Mouse (Mus musculus) adrenal gland (tissue): ENCODE data around the gene Ush1g.

Experiments
- intact Hi-C: fragments of 180-260 bp; cut with DNase I; formaldehyde crosslinking; loops from one replicate; pipeline ENCODE4 v1.15.1; 2025
- long read RNA-seq, 2 experiments: library from polyadenylated mRNA; unstranded; transcript quantifications; one replicate each; pipeline ENCODE4 v2.0.0; 2020; ENCODE audit warnings: borderline replicate concordance in 1 of 2; ENCODE audit not compliant: insufficient replicate concordance in 1 of 2

The Ush1g gene
- long read RNA-seq, experiment 1, result 0 reads
- long read RNA-seq, experiment 2, result 0 reads

GRCm38 (mm10) chr11:115321906-115322693 lies at the start of gene Ush1g:
Ush1g (minus strand) TSS chr11:115322041.
- intact Hi-C loops, result loop anchor here (2.0 kb wide), 1 partner anchor 33 kb away; no protein-coding TSS in a partner anchor

GRCm38 (mm10) chr11:115371354-115371753 lies 49.5 kb upstream of the Ush1g start:
- intact Hi-C loops, result no loop called here

- intact Hi-C loops, result no loop called here
Observed at GRCm38 (mm10) chr11:115370368-115370767, 48.5 kb upstream of the Ush1g start.

- intact Hi-C loops, result no loop called here
Observed at GRCm38 (mm10) chr11:115367395-115367944, 45.6 kb upstream of the Ush1g start, which contains the start of gene Hid1. Hid1 (minus strand) TSS chr11:115367756.

- intact Hi-C loops, result no loop called here
Observed at GRCm38 (mm10) chr11:115366706-115367394, 45.0 kb upstream of the Ush1g start.

- intact Hi-C loops, result no loop called here
Observed at GRCm38 (mm10) chr11:115366039-115366705, 44.3 kb upstream of the Ush1g start.

- intact Hi-C loops, result no loop called here
Observed at GRCm38 (mm10) chr11:115364136-115364535, 42.3 kb upstream of the Ush1g start.

- intact Hi-C loops, result loop anchor here (2.0 kb wide), 1 partner anchor 53 kb away; no protein-coding TSS in a partner anchor
Observed at GRCm38 (mm10) chr11:115359726-115360125, 37.9 kb upstream of the Ush1g start.

- intact Hi-C loops, result loop anchor here (2.0 kb wide), 1 partner anchor 54 kb away; no protein-coding TSS in a partner anchor
Observed at GRCm38 (mm10) chr11:115359293-115359692, 37.5 kb upstream of the Ush1g start.

GRCm38 (mm10) chr11:115358468-115358867 lies 36.6 kb upstream of the Ush1g start:
- intact Hi-C loops, result loop anchor here (2.0 kb wide), 1 partner anchor 54 kb away; no protein-coding TSS in a partner anchor

GRCm38 (mm10) chr11:115354183-115354582 lies 32.3 kb upstream of the Ush1g start:
- intact Hi-C loops, result loop anchor here (1.0 to 2.0 kb wide), 2 partner anchors 31 to 150 kb away; partner anchors contain the start of gene Ush1g

GRCm38 (mm10) chr11:115353375-115353774 lies 31.5 kb upstream of the Ush1g start:
- intact Hi-C loops, result no loop called here

- intact Hi-C loops, result no loop called here
Observed at GRCm38 (mm10) chr11:115349976-115350375, 28.1 kb upstream of the Ush1g start.

- intact Hi-C loops, result no loop called here
Observed at GRCm38 (mm10) chr11:115348681-115349248, 26.9 kb upstream of the Ush1g start.

- intact Hi-C loops, result no loop called here
Observed at GRCm38 (mm10) chr11:115345515-115345914, 23.7 kb upstream of the Ush1g start.

- intact Hi-C loops, result no loop called here
Observed at GRCm38 (mm10) chr11:115344967-115345366, 23.1 kb upstream of the Ush1g start.

- intact Hi-C loops, result no loop called here
Observed at GRCm38 (mm10) chr11:115341866-115342265, 20.0 kb upstream of the Ush1g start.

- intact Hi-C loops, result no loop called here
Observed at GRCm38 (mm10) chr11:115341246-115341645, 19.4 kb upstream of the Ush1g start.

- intact Hi-C loops, result no loop called here
Observed at GRCm38 (mm10) chr11:115337826-115338225, 16.0 kb upstream of the Ush1g start.

- intact Hi-C loops, result no loop called here
Observed at GRCm38 (mm10) chr11:115337350-115337749, 15.5 kb upstream of the Ush1g start.

- intact Hi-C loops, result no loop called here
Observed at GRCm38 (mm10) chr11:115336115-115336514, 14.3 kb upstream of the Ush1g start.
